Mouse (Mus musculus) cerebellum, adult 11-12 months (tissue): ENCODE results near the gene Psmd12.
"Not testable (repeated sequence)": the region's sequence is repeated elsewhere in the genome, so short reads cannot be mapped to it uniquely, and the experiment has no call there.

ENCODE experiments used
- DNase-seq: peaks from one replicate; pipeline ENCODE4 v3.0.0; 2022

The Psmd12 gene

GRCm38 (mm10) chr11:107463251-107463681 lies 16.0 kb upstream of the Psmd12 start:
- DNase-seq, result no peak

- DNase-seq, result no peak
Observed at GRCm38 (mm10) chr11:107464141-107464540, 15.1 kb upstream of the Psmd12 start.

DNA sequence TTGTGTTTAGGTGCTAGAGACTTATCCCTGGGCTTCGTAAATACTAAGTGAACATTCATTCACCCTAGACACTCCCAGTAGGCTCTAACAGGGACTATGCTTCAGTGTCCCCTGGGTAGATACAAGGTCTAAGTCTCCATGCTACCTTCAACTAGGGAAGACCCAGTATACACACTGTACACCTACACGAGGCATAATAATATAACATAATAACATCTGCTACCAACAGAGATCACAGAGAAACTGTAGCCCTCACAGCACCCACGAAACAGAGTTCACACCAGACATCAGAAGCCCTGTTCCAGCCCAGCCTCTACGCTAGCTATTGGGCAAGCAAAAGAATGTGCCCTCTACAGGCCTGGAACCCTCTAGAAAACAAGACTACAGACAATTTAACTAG lies 14.2 kb upstream of the Psmd12 start:
- DNase-seq, result no peak

- DNase-seq, result no peak
Observed at GRCm38 (mm10) chr11:107465969-107466368, 13.3 kb upstream of the Psmd12 start.

GRCm38 (mm10) chr11:107466611-107467391 lies 12.5 kb upstream of the Psmd12 start:
- no peak for DNase-seq

DNA sequence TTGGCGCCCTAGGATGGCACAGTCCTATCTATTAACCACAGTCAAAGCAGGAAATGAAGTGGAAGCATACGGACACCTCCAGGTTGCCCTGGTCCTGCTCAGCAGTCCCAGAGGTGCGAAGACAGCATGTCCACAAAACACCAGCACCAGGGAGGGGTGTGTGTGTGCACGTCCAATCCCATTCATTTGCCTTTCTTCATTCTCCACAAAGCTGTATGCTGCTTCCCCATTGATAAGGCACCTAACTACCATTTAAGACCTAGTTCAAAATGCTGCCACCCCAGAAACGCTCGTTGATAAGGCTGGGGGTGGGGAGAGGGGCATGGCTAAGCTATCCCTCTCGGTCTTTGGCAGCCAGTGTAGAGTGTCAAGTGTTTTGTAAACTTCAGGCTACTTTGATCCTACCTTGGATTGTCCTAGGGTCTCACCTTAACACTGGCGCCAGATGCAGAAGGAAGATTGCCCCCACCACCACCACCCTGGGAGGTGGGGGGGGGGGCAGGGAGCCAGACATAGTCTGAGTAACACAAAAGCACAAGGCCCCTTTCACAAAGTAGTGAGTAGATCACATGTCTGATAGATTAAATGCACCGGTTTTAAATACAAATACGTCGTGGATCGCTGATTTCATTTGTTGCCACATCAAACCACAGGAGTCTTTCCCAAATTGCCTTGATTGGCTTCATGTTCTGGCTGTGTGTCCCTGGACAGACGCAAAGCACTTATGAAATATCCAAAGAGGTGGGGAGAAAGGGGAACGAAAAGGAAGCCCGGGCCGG lies 10.8 kb upstream of the Psmd12 start:
- DNase-seq, result peak; percentile 34

GRCm38 (mm10) chr11:107469031-107469522 lies 10.2 kb upstream of the Psmd12 start:
- DNase-seq, result peak; percentile 76

- DNase-seq, result peak; percentile 72
Observed at GRCm38 (mm10) chr11:107469523-107470371, 9.5 kb upstream of the Psmd12 start.

- DNase-seq, result peak; percentile 89
Observed at GRCm38 (mm10) chr11:107470521-107471041, 8.7 kb upstream of the Psmd12 start, which contains the start of gene Pitpnc1. Gene Pitpnc1, minus strand, starts transcription at chr11:107470699.

DNA sequence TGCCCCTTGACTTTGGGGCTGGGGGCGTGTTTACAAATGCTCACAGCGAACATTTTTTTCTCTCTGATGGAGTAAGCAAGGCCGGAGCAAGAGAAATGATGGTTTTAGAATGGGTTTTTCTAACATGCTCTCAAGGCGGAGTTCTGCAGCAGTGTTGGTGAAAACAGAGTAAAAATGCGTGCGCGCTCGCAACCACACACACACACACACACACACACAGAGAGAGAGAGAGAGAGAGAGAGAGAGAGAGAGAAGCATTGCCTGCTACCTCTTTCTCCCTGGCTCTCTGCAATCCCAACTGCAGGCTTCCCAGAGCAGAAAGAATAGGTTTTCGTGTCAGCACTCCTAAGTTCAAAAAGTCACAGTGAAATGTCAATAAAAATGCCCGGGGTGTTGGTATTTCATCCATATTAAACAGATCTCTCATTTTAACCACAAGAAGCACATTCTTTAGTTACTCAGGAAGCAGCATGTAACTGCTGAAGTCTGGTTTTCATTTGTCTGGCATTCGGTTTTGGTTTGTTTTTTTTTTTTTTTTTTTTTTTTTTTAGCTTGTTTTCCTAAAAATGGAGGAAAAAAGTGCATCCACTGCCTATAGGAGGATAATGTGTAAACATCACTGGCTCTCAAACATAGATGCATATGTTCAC lies 8.1 kb upstream of the Psmd12 start:
- DNase-seq, result no peak

DNA sequence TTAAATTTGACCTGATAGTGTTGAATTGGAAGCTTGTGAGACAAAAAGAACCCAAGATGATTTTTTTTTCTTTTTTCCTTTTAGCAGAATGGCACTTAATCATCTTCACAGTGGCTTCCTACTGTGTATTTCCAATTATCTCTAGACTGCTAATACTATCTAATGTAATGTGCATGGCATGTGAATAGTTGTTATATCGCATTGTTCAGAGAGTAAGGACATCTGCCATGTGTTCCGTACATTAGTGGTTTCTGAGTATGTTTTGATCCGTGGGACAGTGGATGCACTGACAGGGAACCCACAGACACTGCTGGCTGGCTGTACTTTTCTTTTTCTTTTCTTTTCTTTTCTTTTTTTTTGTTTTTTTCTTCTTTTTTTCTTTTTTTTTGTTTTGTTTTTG lies 7.0 kb upstream of the Psmd12 start:
- no peak for DNase-seq

- peak; percentile 52 for DNase-seq
Observed at GRCm38 (mm10) chr11:107473137-107473820, 6.0 kb upstream of the Psmd12 start.

- DNase-seq, result no peak
Observed at GRCm38 (mm10) chr11:107479862-107480203, 549 bp downstream of the Psmd12 start.

DNA sequence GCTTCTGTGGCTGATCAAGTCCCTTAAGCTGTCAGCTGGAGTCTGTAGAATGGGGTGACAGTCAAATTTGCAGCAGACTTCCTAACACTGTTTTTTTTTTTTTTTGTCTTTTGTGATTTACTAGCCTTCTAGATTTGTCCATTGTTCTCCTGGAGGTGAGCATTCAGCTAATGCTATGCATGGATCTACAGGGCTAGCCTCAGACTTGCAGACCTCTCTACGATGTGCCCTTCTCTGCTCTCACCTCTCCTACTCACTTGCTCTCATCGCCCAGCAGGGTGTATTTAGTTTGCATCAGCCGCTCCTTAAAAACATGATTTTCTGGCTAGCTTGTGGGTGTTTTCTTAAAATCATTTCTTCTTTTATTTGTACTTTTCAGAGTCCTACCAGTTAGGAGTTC lies 5.1 kb downstream of the Psmd12 start:
- no peak for DNase-seq

GRCm38 (mm10) chr11:107502801-107503200 lies 23.5 kb downstream of the Psmd12 start:
- DNase-seq, result no peak

DNA sequence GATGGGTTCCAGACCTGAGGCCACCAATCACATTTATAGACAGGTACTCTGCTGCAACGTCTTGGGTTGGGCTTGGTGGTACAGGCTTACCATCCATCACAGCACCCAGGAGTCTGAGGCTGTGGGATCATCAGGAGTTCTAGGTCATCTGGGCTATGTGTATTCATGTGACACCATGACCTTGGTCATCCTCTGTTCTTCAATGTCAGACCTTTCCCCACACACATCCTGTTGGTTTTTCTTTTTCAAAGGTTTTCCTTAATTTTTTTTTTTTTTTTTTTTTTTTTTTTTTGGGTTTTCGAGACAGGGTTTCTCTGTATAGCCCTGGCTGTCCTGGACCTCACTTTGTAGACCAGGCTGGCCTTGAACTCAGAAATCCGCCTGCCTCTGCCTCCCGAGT lies 25.1 kb downstream of the Psmd12 start:
- not testable (repeated sequence) for DNase-seq

DNA sequence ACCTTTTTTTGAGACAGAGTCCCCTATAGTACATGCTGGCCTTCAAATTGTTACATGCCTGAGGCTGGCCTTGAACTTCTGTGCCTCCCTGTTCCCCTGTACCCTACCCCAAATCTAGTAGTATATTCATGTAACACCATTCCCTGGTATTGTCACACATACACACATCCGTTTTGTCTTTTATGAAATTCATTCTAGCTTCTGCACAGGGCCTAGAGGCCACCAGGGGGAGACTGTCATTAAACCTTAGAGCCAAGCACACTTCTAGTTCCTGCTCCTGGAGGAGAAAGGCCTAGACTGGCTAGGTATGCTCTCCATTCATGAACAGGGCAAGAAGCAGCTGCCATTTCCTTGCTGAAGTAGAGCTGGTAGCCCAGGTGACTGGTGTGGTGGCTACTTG lies 27.0 kb downstream of the Psmd12 start:
- no peak for DNase-seq

- DNase-seq, result no peak
Observed at GRCm38 (mm10) chr11:107509631-107510338, 30.5 kb downstream of the Psmd12 start.

GRCm38 (mm10) chr11:107510362-107511269 lies 31.3 kb downstream of the Psmd12 start:
- no peak for DNase-seq

GRCm38 (mm10) chr11:107511954-107512353 lies 32.7 kb downstream of the Psmd12 start:
- DNase-seq, result peak; percentile 22
